Mouse (Mus musculus) lung, embryonic 14.5 days (tissue): ENCODE data around the gene Agpat4. TPM values are rescaled to one million over a fixed set of nuclear protein-coding genes. Genes with fewer than 3 reads are reported as not detected.

Source experiments
- ATAC-seq: fragments of 200-750 bp; cut with Nextera tagmentation; 2 replicates; pipeline ENCODE4 v1.8.0; 2017; ENCODE audit warnings: mild to moderate bottlenecking, moderate TSS enrichment, moderate library complexity; ENCODE audit not compliant: insufficient read depth
- DNase-seq: peaks from one replicate; pipeline ENCODE4 v3.0.0-alpha.2; 2015
- H3K27ac ChIP-seq: fragments of 300-500 bp; sonication (generic); 2 replicates; pipeline ENCODE4 v1.5.1; 2014; ENCODE audit warnings: low read depth, mild to moderate bottlenecking, moderate library complexity
- H3K27me3 ChIP-seq: fragments of 300-500 bp; sonication (generic); 2 replicates; pipeline ENCODE4 v1.6.1; 2014; ENCODE audit warnings: low read length, control low read depth; ENCODE audit not compliant: insufficient read depth
- H3K36me3 ChIP-seq: fragments of 300-500 bp; sonication (generic); 2 replicates; pipeline ENCODE4 v1.6.1; 2014; ENCODE audit warnings: control low read depth; ENCODE audit not compliant: insufficient read depth
- H3K4me1 ChIP-seq: fragments of 300-500 bp; sonication (generic); 2 replicates; pipeline ENCODE4 v1.6.1; 2014; ENCODE audit warnings: antibody characterized with exemption, control low read depth; ENCODE audit not compliant: insufficient read depth
- H3K4me2 ChIP-seq: fragments of 300-500 bp; sonication (generic); 2 replicates; pipeline ENCODE4 v1.6.1; 2014; ENCODE audit warnings: mild to moderate bottlenecking
- H3K4me3 ChIP-seq: fragments of 300-500 bp; sonication (generic); 2 replicates; pipeline ENCODE4 v1.5.1; 2014; ENCODE audit warnings: low read depth, low read length
- H3K9ac ChIP-seq: fragments of 300-500 bp; sonication (generic); 2 replicates; pipeline ENCODE4 v1.6.1; 2014
- H3K9me3 ChIP-seq: fragments of 300-500 bp; sonication (generic); 2 replicates; pipeline ENCODE4 v1.6.1; 2016; ENCODE audit warnings: low read depth, low read length, control low read depth
- CTCF ChIP-seq: IDR thresholded peaks from 2 replicates; pipeline ENCODE4 v1.5.1; 2016; ENCODE audit warnings: antibody characterized with exemption, low read depth
- WGBS: fragments of 180-500 bp; shearing (Covaris S2); extraction: QIAGEN DNeasy Blood & Tissue Kit; methylation state at CpG from one replicate; pipeline ENCODE4 v1.1.7; 2014; 5-methylcytosine and 5-hydroxymethylcytosine counted together
- polyA plus RNA-seq: library from polyadenylated mRNA; unstranded; fragments of >200 nt; fragmentation: Nextera tagmentation; extraction: Ambion mirVana; gene quantifications from 2 replicates; pipeline ENCODE4 v1.2.1, GENCODE M21; 2014

Gene Agpat4
- polyA plus RNA-seq, 1 experiment from 2014 or later: 28.2 TPM

DNA sequence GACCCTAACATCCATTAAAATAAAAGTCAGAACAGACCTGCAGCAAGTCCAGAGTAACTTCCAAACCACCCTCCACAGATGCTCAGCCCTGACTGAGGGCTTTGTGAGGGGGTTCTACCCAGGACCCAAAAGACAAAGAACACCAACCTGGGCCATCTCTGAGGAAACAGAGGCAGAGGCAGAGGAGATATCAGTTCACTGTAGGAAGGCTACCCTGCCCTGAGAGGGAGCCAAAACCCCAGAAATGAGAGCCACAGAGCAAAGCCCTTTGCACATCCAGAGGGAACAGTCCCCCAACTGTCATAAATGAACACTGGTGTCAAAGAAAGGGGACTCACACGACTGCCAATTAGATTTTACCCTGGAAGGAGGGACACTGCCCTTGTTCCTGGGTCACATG, 106.7 kb downstream of the Agpat4 start:
- ATAC-seq: no peak

DNA sequence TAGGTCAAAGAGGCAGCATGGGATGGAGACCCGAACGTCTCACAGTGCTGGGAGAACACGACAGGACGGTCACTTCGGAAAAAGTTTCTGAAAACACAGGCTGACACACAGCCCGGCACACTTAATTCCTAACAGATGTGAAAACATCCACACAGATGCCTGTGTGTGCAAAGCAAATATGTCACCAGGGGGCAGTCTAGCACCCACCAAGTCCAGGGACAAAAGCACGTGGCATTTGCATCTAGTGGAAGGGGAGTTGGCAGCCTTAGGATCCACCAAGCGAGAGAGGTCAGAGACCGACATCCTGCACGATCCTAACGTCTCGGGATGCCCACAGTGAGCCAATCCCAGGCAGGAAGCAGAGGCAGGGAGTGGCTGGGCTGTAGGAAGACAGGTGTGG, 108.0 kb downstream of the Agpat4 start:
- DNase-seq: peak; percentile 79
- Histone ChIP-seq H3K36me3 (peaks cover 53% of the 10 kb centered on the region), H3K27me3 (no peaks in the 10 kb centered on the region), H3K4me2 (no peak overlapping the region), H3K27ac (no peak overlapping the region), H3K4me1 (no peaks in the 10 kb centered on the region), H3K4me3 (no peak overlapping the region), H3K9me3 (no peaks in the 10 kb centered on the region), H3K9ac (no peak overlapping the region)
- ATAC-seq: no peak
- WGBS: 39% methylated on average over 12 of the region's 12 CpGs
- TF ChIP-seq CTCF: peak; percentile 66

More for the DNA sequence above, 106.7 kb downstream of the Agpat4 start:
- Histone ChIP-seq H3K4me3 (no peak overlapping the region), H3K9ac (no peak overlapping the region), H3K27me3 (no peaks in the 10 kb centered on the region), H3K4me2 (no peak overlapping the region), H3K9me3 (no peaks in the 10 kb centered on the region), H3K4me1 (no peaks in the 10 kb centered on the region), H3K36me3 (peaks cover 53% of the 10 kb centered on the region), H3K27ac (no peak overlapping the region)
- no peak for DNase-seq
- 69% methylated on average over 1 of the region's 1 CpGs for WGBS
- TF ChIP-seq CTCF: no peak; the same call in 1 of the 2 replicates

DNA sequence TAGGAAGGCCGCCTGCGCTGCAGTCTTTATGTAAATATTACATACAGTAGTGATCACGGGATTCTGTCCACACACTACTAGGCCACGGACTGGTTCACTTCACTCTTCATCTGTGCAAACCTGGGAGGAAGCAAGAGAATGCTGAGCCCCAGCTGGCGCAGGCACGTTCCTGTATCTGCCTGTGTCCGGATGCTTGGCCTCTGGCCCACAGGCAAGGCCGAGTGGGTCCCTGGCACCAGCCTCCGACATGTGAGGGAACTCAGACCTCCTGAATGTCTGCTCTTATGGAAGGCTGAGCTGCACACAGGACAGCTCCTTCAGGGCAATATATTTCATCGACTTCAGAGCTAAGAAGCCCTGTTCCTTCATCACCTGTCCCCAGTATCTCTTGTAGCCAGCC, 109.5 kb downstream of the Agpat4 start:
- no peak overlapping the region for H3K27ac ChIP-seq
- no peak for TF ChIP-seq CTCF
- WGBS: 75% methylated on average over 10 of the region's 10 CpGs

DNA sequence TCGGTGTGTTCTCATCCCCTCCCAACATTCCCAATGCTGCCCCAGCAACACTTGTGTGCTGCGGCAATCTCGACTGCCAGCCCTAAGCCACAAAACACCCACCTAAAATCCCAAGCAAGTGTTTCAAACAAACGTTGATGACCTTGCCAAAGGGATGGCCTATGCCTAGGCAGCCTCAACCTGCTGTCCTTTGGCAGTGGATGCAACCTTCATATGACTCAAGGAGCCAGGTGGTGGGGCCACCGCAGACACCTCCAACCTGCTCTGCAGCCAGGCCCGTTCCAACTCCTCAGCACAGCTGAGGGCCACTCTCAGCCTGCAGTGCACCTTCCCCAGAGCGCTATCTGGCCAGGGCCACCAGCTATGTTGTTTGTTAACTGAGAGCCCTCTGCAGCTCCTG, 110.0 kb downstream of the Agpat4 start:
- H3K4me3 ChIP-seq: no peak overlapping the region
- H3K9me3 ChIP-seq: no peaks in the 10 kb centered on the region
- no peaks in the 10 kb centered on the region for H3K4me1 ChIP-seq
- 92% methylated on average over 7 of the region's 7 CpGs for WGBS
- ATAC-seq: no peak
- TF ChIP-seq CTCF: no peak
- H3K27me3 ChIP-seq: no peaks in the 10 kb centered on the region
- H3K27ac ChIP-seq: no peak overlapping the region
- no peak overlapping the region for H3K4me2 ChIP-seq
- H3K9ac ChIP-seq: no peak overlapping the region
- H3K36me3 ChIP-seq: peaks cover 59% of the 10 kb centered on the region
- DNase-seq: no peak

More for the DNA sequence above, 109.5 kb downstream of the Agpat4 start:
- DNase-seq (no peak), ATAC-seq (no peak)
- Histone ChIP-seq H3K4me3 (no peak overlapping the region), H3K36me3 (peaks cover 54% of the 10 kb centered on the region), H3K9me3 (no peaks in the 10 kb centered on the region), H3K4me2 (no peak overlapping the region), H3K27me3 (no peaks in the 10 kb centered on the region), H3K9ac (no peak overlapping the region), H3K4me1 (no peaks in the 10 kb centered on the region)

DNA sequence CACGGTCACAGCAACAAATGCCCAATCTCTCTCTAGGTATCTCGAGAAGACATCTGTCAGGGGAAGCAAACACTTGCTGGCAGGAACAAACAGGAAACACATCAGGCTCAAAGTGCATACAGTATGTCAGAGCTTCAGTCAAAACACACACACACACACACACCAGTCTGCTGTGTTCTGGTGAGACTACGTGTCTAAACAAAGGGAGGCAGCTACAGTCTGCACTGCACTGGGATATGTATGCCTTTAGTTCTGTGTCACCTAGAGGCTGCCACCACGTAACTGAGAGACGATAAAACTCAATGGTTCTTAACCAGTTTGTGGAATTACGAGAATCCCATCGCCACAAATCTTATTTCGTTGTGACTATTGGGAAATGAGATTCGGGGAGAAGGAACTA, 111.3 kb downstream of the Agpat4 start:
- H3K27ac ChIP-seq: no peak overlapping the region
- no peak overlapping the region for H3K4me2 ChIP-seq
- H3K4me3 ChIP-seq: no peak overlapping the region
- H3K4me1 ChIP-seq: no peaks in the 10 kb centered on the region
- 86% methylated on average over 9 of the region's 9 CpGs for WGBS
- H3K9me3 ChIP-seq: no peaks in the 10 kb centered on the region
- DNase-seq (no peak), ATAC-seq (no peak)
- no peaks in the 10 kb centered on the region for H3K27me3 ChIP-seq
- no peak overlapping the region for H3K9ac ChIP-seq
- TF ChIP-seq CTCF: no peak
- peaks cover 69% of the 10 kb centered on the region for H3K36me3 ChIP-seq

DNA sequence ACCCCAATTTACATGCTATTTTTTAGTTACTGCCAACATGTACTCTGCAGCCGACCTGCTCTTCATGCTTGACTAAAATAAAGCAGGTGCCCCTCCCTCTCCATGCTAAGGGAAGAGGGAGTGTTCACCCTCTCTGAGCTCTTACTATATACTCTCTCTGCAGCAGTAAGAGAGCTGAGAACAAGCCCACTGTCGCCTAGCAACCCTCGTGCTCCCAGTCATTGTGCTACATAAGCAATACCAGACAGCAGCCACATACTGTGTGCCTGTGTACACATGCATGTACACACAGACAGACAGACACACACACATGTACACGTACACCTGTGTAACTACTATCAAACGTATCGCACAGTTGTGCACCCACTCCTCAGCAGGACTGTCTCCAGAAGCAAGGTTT, 111.7 kb downstream of the Agpat4 start:
- H3K9me3 ChIP-seq: no peaks in the 10 kb centered on the region
- no peak overlapping the region for H3K27ac ChIP-seq
- H3K27me3 ChIP-seq: no peaks in the 10 kb centered on the region
- H3K4me3 ChIP-seq: no peak overlapping the region
- TF ChIP-seq CTCF: no peak
- 80% methylated on average over 6 of the region's 6 CpGs for WGBS
- ATAC-seq: no peak
- no peaks in the 10 kb centered on the region for H3K4me1 ChIP-seq
- no peak overlapping the region for H3K4me2 ChIP-seq
- no peak for DNase-seq
- peaks cover 73% of the 10 kb centered on the region for H3K36me3 ChIP-seq
- H3K9ac ChIP-seq: no peak overlapping the region

DNA sequence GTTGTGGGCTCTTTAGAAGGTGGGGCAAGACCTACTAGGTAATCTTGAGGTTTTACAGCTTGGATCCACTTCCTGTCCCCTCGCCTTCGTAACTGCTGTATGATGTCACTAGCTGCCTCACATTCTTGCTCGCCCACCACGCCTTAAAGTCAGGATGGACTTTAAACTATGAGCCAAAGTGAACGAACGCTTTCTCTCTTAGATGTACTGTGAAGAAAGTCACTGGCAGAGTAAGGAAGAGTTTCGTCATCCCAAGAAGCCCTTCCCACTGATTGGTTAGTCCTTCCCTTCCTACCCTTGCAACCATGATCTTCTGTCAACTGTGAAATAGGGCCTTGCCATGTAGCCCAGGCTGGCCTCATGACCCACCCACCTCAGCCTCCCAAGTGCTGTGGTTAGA, 112.6 kb downstream of the Agpat4 start:
- Histone ChIP-seq H3K4me3 (no peak overlapping the region), H3K4me2 (no peak overlapping the region), H3K9ac (no peak overlapping the region), H3K27ac (no peak overlapping the region), H3K4me1 (no peaks in the 10 kb centered on the region), H3K36me3 (peaks cover 82% of the 10 kb centered on the region), H3K9me3 (no peaks in the 10 kb centered on the region), H3K27me3 (no peaks in the 10 kb centered on the region)
- ATAC-seq (no peak), DNase-seq (no peak)
- 81% methylated on average over 7 of the region's 7 CpGs for WGBS
- no peak for TF ChIP-seq CTCF

DNA sequence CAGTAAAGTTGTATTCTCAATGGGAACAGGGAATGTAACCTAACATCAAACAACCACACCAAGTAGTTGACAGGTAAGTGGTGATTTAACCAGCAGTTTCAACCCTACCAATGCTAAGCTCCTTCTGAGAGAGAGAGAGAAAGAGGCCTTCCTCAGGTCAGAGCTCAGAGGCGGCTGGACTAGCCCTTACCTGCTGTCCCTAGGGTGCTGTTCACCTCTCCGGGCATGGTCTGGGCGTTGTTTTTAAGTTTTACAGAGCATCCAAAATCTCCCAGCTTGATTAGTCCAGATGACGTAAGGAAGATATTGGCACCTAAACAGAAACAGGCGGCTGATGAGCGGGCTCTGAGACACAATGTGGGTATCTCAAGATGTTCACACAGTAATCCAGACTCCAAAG, 114.2 kb downstream of the Agpat4 start:
- Histone ChIP-seq H3K27me3 (no peaks in the 10 kb centered on the region), H3K4me3 (no peak overlapping the region), H3K9ac (no peak overlapping the region), H3K4me2 (no peak overlapping the region), H3K27ac (no peak overlapping the region), H3K4me1 (no peaks in the 10 kb centered on the region), H3K9me3 (no peaks in the 10 kb centered on the region), H3K36me3 (peaks cover 85% of the 10 kb centered on the region)
- 94% methylated on average over 6 of the region's 6 CpGs for WGBS
- no peak for TF ChIP-seq CTCF
- ATAC-seq: no peak
- DNase-seq: no peak
